Mouse (Mus musculus) G1E-ER4 (cell line): ENCODE data around the gene Xrcc4. TPM values are rescaled to one million over a fixed set of nuclear protein-coding genes. Genes with fewer than 3 reads are reported as not detected.

Experiments used
- GATA1 ChIP-seq: IDR thresholded peaks from one replicate; pipeline ENCODE4 v1.8.0; 2012; ENCODE audit warnings: low read length, inconsistent platforms
- polyA plus RNA-seq: library from polyadenylated mRNA; stranded (reverse); fragments of >175 nt; gene quantifications from 2 replicates; pipeline ENCODE4 v1.2.3, GENCODE M21; 2012

The Xrcc4 gene
- polyA plus RNA-seq, 1 experiment: 0.45 TPM

DNA sequence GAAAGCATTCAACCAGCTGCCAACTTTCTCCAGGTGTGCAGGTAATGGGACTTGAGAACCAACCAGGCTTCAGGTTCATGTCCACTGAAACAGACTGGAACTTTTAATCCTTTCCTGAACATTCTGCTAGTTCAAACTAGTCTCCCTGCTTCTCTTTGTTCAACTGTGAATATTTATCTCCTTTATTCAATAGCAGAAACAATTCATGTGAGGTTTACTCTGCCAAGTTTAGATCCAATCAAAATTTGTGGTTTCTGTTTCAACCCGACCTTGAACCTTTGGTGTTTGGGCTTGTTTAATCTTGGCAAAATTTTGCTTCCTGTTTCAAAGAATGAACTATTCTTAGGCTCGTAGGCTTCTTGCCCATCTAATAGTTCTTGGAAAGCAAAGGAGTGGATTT lies 306.5 kb downstream of the Xrcc4 start:
- no peak for TF ChIP-seq GATA1

DNA sequence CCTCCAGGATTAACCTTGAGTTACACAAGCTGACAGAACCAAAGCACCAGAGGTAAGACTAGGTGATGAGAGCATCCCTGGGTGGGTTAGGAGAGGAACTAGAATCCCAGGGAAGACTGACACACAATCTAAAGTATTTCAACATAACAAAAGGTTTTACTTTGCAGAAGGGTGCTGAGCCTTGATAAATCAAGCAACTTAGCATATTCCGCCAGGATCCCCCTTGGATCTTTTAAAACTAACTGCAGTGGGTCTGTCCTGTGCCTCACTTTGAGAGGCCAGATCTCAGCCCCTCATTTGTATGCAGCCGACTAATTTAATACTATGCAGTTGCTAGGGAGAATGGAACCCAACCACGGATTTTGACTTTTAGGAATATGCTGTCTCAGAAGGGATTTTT lies 309.1 kb downstream of the Xrcc4 start:
- TF ChIP-seq GATA1: no peak

DNA sequence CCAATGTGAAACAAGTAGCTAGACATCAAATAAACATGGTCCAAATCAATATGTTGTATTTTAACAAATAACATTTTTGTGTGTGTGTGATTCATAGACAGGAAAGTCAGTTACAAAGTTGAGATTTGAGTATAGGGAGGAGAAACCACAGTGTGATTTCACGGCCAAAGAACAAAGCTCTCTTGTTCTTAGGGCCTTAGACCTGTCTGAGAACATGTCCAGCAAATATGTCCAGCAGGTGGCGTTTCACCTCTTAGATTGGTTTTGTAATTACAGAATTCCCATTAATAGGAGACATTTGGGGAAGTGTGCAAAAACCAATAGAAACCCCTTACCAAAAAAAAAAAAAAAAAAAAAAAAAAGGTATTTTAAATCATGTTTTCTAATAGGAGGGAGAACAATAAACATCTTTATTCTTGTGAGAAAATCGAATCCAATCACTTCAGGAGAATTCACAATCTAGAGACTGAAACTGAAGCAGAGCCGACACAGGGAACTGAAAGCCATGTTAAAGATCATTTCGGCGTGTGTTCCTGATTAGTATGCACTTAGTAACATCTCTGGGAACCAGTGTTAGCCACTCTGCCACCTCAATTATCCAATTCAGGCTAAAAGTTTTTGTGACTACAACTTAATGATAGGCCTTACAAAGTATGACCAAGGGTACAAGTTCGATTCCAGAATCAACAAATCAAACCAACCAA lies 310.0 kb downstream of the Xrcc4 start:
- TF ChIP-seq GATA1: no peak

DNA sequence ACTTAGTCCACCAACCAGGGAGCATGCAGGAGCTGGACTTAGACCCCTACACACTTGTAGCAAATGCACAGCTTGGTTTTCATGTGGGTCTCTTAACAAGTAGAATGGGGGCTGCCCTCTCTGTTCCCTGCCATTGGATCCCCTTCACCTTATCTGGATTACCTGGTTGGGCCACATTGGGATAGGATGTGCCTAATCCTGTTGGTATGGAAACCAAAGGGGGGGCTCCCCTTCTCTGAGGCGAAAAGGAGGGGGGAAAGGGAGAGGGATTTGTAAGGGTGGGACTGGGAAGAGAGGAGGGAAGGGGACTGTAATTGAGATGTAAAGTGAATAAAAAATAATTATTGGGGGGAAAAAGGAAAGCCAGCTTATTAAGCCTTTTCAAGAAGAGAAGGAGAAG lies 311.6 kb downstream of the Xrcc4 start:
- no peak for TF ChIP-seq GATA1

DNA sequence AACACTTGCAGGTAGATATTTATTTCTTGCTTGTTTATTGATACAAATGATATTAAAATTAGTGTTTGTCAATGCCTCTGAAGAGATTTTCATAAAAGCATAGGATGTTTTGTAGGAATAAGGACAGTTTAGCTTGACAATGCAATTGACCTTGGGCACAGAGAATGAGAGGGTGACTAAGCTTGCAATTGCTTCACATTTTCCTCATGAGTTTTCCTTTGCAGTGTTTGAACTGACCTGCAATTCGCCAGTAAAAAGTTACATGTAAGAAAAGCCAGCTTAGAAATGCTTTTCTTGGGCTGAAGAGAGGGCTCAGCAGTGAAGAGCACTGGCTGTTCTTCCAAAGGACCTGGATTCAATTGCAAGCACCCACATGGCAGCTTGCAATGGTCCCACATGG lies 312.3 kb downstream of the Xrcc4 start:
- TF ChIP-seq GATA1: no peak

DNA sequence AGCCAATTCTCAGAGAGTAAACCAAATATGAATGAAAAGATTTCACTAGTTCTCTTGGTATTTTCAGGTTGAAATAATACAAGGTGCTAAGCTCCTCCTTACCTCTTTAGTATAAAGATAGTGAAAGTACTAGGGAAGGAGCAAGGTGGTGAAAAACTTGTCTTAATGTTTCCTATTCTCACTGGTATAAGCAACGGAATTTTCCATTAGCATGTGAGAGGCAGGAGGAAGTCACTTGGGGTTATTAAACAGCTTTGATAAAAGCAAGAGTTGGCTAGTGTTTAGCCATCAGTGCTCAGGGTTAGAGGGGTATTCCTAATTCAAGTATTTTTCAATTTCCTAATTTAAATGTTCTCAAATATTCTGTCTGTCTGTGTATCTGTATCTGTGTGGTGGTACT lies 322.9 kb downstream of the Xrcc4 start:
- TF ChIP-seq GATA1: no peak

DNA sequence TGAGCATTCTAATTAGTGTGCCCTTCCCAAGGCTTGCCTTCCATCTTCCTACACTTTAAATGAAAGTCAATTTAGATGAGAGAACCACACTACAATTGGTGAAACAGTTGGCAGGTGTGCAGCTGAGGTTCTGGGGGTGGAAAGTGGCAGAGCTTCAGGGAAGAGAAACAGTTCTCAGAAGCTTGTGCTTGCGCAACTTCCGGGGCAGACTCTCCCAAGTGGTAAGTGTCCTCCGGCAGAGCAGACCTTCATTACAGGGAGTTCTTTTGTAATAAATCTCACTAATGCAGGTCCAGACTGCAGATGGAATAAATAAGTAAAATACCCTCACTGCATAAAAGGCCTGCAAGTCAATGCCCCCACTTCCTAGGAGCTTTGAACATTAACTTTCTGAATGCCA lies 323.4 kb downstream of the Xrcc4 start:
- no peak for TF ChIP-seq GATA1

DNA sequence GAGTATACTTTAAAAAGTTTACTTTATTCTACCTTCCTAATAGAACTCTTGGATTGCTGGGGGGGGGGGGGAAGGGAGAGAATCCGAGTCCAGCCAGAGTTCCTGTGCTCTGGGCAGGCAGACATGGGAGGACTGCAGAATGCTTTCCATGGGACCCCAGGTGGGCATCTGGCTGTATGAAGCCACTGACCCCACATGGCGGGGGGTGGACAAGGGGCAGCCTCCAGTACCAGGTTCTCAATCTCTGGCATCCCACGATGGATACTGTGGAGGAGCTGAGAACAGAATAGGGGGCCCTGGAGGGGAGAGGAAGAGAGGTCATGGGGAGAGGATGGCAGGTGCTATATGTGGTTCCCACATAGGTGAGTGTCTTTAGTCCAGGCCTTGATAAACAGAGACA lies 327.1 kb downstream of the Xrcc4 start:
- TF ChIP-seq GATA1: no peak

DNA sequence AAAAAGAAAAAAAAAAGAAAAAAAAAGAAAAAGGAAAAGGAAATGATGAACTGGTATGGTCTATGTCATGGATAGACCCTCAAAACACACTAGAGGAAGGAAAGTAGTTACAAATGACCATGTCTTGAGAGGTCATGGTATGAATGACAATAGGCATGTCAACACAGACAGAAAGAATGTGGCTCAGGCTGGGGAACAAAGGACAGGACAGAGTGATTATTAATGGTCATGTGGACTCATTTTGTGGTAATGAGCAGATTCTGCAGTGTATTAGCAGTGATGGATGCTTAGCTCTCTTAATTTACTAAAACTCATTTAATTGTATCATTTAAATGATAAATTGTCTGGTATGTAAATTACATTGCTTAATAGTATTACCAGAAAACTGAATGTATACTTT lies 333.1 kb downstream of the Xrcc4 start:
- no peak for TF ChIP-seq GATA1

DNA sequence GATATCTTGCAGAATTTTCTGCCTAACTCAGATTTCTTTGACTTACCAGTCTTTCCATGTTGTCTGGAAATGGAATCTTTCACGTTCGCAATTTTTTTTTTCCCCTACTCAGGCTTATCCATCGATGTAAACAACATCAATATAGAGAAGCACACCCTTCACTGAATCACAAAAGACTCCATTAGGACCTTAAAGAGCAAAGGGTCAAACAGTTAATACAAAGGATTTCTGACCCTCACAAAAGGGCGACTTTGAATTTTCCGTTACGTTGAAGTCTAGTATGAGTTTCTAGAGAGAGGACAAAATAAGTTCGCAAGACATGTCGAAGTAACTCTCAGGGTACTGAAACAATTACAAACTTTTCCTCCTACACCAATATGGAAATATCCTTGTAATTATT lies 346.2 kb downstream of the Xrcc4 start:
- no peak for TF ChIP-seq GATA1

DNA sequence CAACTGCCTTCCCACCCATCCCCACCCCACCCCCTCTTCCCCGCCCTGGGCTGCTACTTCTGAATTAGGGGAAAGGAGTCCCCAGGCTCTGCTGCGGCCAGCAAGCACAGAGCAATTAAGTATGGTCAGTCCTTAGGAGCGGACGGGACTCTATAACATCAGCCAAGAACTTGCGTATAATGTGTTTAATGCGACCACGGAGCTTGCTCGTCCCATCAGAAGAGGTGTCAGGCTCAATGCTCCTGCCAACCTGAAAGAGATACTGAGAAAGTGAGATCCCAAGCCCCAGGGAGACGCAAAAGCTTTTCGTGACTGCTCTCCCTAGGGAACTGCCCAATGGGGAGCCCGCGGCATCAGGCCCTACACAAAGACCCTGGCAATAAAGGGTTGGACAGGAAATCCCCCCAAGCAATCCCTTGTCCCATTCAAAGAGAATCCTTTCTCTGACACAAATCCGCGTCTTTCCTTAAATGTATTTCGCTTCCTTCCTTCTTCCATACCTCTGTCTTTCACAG lies 346.7 kb downstream of the Xrcc4 start:
- no peak for TF ChIP-seq GATA1

DNA sequence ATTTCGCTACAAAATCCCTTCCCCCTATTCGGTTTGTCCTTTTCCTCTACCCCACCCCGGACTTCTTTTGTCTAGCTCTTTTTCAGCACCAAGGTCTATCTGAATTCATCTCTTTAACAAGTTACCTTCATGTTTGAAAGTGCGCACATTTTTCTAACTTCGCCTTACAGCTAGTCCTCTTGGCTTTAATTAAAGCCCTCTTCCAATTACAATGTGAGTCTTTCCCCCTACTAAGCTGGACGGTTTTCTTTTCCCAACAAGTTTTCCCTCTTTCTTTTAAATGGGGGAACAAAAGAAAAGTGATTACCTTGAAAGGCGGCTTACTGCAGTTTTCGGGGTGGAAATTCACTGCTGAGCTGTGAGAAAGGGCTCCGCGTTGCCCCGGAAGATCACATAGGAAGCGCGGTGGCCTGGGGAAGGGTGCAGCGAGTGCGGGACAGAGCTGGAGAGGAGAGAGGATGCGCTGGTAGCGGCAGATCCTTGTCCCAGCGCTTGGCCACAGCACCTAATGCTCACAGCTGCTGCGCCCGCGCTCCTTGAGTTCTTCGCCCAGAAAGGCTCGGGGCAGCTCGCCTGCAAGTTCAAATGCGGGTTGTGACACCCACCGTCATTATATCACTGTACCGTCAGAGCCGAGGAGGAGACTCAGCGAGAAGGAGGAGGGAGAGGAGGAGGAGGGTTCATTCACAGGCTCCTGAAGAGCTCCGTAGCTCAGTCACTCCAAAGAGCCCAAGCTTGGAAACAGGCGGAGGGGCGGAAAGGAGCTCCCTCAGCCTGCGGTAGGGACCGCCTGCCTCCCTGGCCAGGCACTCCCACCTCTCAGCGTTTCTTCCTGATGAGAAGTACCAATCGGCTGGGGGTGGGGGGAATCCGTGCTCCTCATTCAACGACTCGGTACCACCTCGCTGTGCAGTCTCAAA lies 347.4 kb downstream of the Xrcc4 start, which contains the start of gene Vcan:
TSS of gene Vcan (minus strand) at position 744 of the 920 bp plus-strand sequence.
- no peak for TF ChIP-seq GATA1

DNA sequence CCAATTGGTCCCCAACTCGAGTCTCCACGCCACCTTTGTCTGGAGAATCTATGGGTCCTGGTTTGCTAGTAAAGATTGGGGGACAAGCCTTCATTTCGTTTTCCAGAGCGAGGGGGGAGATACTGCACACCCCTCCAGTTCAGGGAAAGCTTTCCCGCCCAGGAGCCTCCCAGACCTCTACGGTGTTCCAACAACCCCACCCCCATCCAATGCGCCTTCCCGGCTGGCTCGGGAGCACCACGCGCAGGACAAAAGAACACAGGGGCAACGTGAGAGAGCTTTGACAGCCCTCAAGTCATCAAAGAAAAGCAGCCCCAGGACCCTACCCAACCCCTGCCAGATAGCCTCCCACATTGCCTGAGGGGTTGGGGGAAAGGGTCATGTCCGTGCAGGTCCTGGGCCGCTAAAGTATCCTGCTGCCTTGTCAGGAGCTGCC lies 348.3 kb downstream of the Xrcc4 start:
- TF ChIP-seq GATA1: no peak

DNA sequence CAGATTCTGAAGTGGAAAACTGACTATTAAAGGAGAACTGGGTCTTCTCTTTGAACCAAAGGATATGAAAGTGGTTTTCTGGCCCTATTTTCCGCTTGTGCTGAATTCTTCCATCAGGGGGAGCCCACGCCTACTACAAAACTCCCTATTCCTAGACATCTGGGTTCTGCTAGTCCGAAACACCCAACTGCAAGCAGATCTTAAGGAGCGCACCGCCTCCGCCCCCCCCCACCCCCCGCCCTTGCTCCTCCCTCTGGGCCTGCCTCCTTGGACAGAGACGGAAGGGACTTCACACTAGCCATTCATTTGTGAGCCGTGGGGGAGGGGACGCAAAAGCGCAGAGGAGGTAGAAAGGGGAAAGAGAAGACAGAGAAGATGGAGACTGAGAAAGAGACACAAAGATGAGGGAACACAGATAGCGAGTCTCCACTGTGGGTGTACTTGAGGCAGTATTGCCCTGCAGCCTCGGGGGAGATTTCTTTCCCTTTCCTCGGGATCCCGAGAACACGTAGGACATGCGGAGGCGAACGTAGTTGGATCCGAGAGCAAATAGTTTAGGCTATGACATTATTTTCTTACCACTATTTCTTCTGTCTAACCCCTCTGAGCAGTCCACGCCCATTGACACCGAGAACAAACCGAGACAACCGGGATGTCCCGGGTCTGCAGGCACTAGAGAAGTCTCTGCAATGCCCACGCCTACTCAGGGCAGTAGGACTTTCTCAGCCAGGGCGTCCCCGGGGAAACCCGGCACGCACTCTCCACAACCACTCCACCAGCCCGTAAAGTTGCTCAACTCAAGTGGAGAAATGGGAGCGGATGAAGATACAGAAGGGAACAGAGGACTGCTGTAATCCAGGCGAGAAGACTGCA lies 348.9 kb downstream of the Xrcc4 start:
- TF ChIP-seq GATA1: no peak

DNA sequence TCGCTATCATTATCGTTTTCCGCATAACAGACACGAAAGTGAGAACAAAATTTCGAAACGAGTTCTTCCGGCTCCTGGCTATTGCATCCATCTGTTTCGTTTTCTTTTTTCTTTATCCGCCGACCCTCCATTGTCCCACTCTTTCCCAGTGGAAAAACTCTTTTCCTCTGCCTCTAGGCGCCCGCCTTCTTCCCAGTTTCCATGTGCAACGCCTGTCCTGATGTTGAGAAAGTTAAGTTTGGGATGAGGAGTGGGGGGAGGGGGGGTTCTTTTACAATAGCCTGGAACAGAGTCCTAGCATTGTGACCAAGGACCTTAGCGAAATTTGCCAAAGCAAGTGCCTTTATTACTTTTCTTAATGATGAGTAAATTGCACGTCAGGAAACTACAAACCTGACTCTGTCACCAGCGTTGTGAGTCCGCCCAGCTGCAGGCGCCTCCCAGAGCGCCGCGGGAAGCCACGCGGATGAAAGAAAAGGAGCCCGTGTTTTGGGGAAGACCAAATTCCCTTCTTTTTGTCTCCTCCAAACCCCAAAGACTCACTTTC lies 349.6 kb downstream of the Xrcc4 start:
- TF ChIP-seq GATA1: no peak
